Mouse (Mus musculus) neutrophil, adult 83 days (primary cell): ENCODE measurements around the gene Msl3l2. TPM values are rescaled to one million over a fixed set of nuclear protein-coding genes. Genes with fewer than 3 reads are reported as not detected.

ENCODE experiments used
- total RNA-seq, 2 experiments: library from RNA; stranded (reverse); gene quantifications; one replicate each; pipeline ENCODE4 v1.2.4; 2023

Gene Msl3l2
- total RNA-seq = 1 to 10 TPM; 4.7 to 5.6 TPM

GRCm38 (mm10) chr10:56106333-56106995 is at the start of gene Msl3l2:
TSS of gene Msl3l2 (plus strand) at chr10:56106917.

Other genes starting within 250 kb of the Msl3l2 start
- gene Tbc1d32, start 121.8 kb downstream of the Msl3l2 start, total RNA-seq = under 1 TPM; 0.83 to 0.86 TPM